Mouse (Mus musculus): Measurements from ENCODE around the gene Inka1. TPM values are rescaled to one million over a fixed set of nuclear protein-coding genes. Genes with fewer than 3 reads are reported as not detected.
A peak's percentile ranks its signal among the peaks of the same experiment; 100 is the strongest.

The Inka1 gene
- polyA plus RNA-seq, 1 experiment from 2014 or later, result 42.7 TPM

GRCm38 (mm10) chr9:108008041-108008440, 22.4 kb upstream of the Inka1 start:
- no peak overlapping the region for H3K9ac ChIP-seq (ENCODE audit: low read length)
- H3K27me3 ChIP-seq (ENCODE audit: control insufficient read depth, insufficient read depth, low read length), result no peaks in the 10 kb centered on the region
- H3K4me1 ChIP-seq (ENCODE audit: control insufficient read depth, insufficient read depth, low read length), result peaks cover 11% of the 10 kb centered on the region; the same call in 1 of the 2 replicates
- no peak for ATAC-seq (ENCODE audit: insufficient read depth, low FRiP score)
- 79% methylated on average over 5 of the region's 5 CpGs for WGBS
- H3K36me3 ChIP-seq (ENCODE audit: control insufficient read depth, insufficient read depth, low read length), result no peaks in the 10 kb centered on the region
- no peaks in the 10 kb centered on the region for H3K9me3 ChIP-seq (replicated peaks; ENCODE audit: control insufficient read depth, low read length)
- no peak overlapping the region for H3K4me3 ChIP-seq (replicated peaks; ENCODE audit: low read length)
- H3K4me2 ChIP-seq (ENCODE audit: low read depth, low read length), result no peak overlapping the region
- H3K27ac ChIP-seq (ENCODE audit: low read length), result no peak overlapping the region

DNA sequence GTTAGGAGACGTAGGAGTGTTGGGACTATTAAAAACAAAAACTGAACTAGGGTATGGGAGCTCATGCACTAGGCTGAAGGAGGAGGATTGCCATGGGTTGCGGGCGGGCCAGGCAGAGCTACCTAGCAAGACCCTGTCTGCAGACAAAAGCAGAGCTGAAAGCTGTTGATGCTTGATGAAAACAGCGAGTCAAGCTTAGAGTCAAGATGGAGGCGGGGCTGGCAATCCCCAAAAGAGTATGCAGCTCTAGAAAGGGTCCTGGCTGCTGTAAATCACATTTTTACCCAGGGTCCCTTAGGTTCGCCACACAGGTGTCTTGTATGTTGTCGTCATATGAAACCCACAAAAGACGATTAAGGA, 17.8 kb upstream of the Inka1 start:
- Histone ChIP-seq H3K27ac (ENCODE audit: low read length) (peak overlapping the region; percentile 91; the same call in 1 of the 2 replicates), H3K4me1 (ENCODE audit: control insufficient read depth, insufficient read depth, low read length) (peaks cover 11% of the 10 kb centered on the region; the same call in 1 of the 2 replicates), H3K27me3 (ENCODE audit: control insufficient read depth, insufficient read depth, low read length) (no peaks in the 10 kb centered on the region), H3K4me3 (replicated peaks; ENCODE audit: low read length) (peak overlapping the region; percentile 85), H3K9me3 (replicated peaks; ENCODE audit: control insufficient read depth, low read length) (no peaks in the 10 kb centered on the region), H3K9ac (ENCODE audit: low read length) (peak overlapping the region; percentile 99), H3K4me2 (ENCODE audit: low read depth, low read length) (peak overlapping the region; percentile 82), H3K36me3 (ENCODE audit: control insufficient read depth, insufficient read depth, low read length) (no peaks in the 10 kb centered on the region)
- ATAC-seq (ENCODE audit: insufficient read depth, low FRiP score), result no peak
- 12% methylated on average over 8 of the region's 8 CpGs for WGBS

DNA sequence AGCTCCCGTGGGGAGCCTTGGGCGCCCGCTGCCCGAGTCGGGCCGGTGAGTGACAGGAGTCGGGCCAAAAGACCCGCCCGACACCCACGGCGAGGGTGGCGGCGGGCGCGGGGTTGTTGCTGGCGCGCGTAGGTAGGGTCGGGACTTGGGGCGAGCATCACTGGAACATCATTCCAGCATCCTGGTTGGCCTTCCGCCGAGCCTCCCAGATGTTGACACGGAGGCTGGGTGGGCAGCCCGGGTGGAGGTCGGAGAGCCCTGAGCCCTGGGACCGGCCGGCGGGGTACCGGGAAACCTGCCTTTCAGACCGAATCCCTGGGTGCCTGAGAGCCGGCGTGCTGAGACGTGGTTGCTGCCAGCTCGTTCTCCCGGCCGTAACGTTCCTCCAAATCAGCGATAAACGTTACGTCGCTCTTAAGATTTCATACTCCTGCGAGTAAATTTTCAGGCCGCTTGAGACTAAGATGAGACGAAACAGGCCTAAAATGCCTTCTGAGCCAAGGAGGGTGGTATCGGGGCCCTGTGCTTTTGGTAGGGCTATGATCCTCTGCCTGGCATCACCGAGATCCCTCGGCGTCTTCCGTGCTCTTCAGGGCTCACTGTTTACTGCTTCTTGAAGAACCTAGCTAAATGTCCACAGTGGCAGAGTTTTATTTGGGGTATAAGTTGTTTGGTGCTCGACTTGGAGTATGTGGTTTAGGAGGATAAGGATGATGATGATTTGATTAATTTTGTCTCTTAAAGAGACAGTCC, 17.3 kb upstream of the Inka1 start:
- Histone ChIP-seq H3K36me3 (ENCODE audit: control insufficient read depth, insufficient read depth, low read length) (no peaks in the 10 kb centered on the region), H3K4me1 (ENCODE audit: control insufficient read depth, insufficient read depth, low read length) (peaks cover 11% of the 10 kb centered on the region; the same call in 1 of the 2 replicates), H3K9ac (ENCODE audit: low read length) (peak overlapping the region; percentile 99), H3K9me3 (replicated peaks; ENCODE audit: control insufficient read depth, low read length) (no peaks in the 10 kb centered on the region), H3K27ac (ENCODE audit: low read length) (peak overlapping the region; percentile 91), H3K4me3 (replicated peaks; ENCODE audit: low read length) (peak overlapping the region; percentile 85), H3K27me3 (ENCODE audit: control insufficient read depth, insufficient read depth, low read length) (no peaks in the 10 kb centered on the region), H3K4me2 (ENCODE audit: low read depth, low read length) (peak overlapping the region; percentile 82)
- under 1% methylated on average over 50 of the region's 50 CpGs for WGBS
- ATAC-seq (ENCODE audit: insufficient read depth, low FRiP score), result peak; percentile 6

- Histone ChIP-seq H3K4me2 (ENCODE audit: low read depth, low read length) (peak within 1 kb of the TSS; percentile 92), H3K4me3 (replicated peaks; ENCODE audit: low read length) (peak within 1 kb of the TSS; percentile 85), H3K36me3 (ENCODE audit: control insufficient read depth, insufficient read depth, low read length) (no peaks in the 10 kb centered on the region), H3K27ac (ENCODE audit: low read length) (peak within 1 kb of the TSS; percentile 91), H3K27me3 (ENCODE audit: control insufficient read depth, insufficient read depth, low read length) (no peaks in the 10 kb centered on the region), H3K9ac (ENCODE audit: low read length) (peak within 1 kb of the TSS; percentile 99), H3K4me1 (ENCODE audit: control insufficient read depth, insufficient read depth, low read length) (peaks cover 11% of the 10 kb centered on the region; the same call in 1 of the 2 replicates), H3K9me3 (replicated peaks; ENCODE audit: control insufficient read depth, low read length) (no peaks in the 10 kb centered on the region)
- under 1% methylated on average over 51 of the region's 51 CpGs for WGBS
- ATAC-seq (ENCODE audit: insufficient read depth, low FRiP score), result peak; percentile 100
These were observed 16.5 kb upstream of the Inka1 start, which contains the start of gene Ip6k1 for GRCm38 (mm10) chr9:108001922-108002770. Gene Ip6k1, plus strand, starts transcription at chr9:108002501.

DNA sequence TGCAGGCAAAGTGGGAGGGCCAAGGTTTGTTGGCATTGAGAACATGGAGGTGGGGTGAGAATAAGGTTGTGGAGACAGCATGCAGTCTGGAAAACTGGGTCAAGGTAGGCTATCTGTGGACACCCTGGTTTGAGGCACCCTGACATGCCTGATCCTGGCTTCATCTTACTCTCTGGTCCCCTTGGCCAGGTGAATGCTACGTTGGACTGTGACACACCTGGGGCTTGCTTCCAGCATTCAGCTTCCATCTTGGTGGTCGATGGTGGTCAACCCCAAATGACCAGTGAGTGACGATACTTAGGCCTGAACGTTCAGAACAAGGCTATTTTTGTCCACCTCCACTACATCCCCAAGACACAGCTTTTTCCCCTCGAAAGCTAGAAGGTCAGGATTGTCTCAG, 10.4 kb upstream of the Inka1 start, which contains the start of gene Gm20662:
Gene Gm20662, plus strand, starts transcription at position 301 of the 400 bp plus-strand sequence.
- H3K9me3 ChIP-seq (replicated peaks; ENCODE audit: control insufficient read depth, low read length), result no peaks in the 10 kb centered on the region
- H3K36me3 ChIP-seq (ENCODE audit: control insufficient read depth, insufficient read depth, low read length), result no peaks in the 10 kb centered on the region
- WGBS, result 91% methylated on average over 5 of the region's 5 CpGs

DNA sequence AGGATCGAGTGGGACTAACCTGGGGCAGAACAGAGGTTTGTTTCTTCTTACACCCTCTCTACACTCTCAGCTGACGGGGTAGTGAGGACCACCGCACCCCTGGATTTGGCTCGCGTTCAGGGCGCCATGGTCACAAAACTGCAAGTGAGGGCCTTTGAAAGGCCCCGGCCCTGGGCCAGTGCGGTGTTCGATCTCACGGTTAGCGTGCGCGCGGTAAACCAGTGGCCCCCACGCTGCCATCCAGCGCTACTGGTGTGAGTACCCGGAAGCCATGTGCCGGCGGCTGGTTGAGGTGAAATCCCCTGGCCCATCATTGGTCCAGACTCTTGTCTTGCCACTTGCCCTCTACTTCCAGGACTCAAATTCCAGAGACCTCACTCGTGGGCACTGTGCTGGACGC, 9.8 kb upstream of the Inka1 start:
- H3K27me3 ChIP-seq (ENCODE audit: control insufficient read depth, insufficient read depth, low read length), result no peaks in the 10 kb centered on the region
- no peak overlapping the region for H3K27ac ChIP-seq (ENCODE audit: low read length)
- no peaks in the 10 kb centered on the region for H3K4me1 ChIP-seq (ENCODE audit: control insufficient read depth, insufficient read depth, low read length)
- no peaks in the 10 kb centered on the region for H3K9me3 ChIP-seq (replicated peaks; ENCODE audit: control insufficient read depth, low read length)
- no peaks in the 10 kb centered on the region for H3K36me3 ChIP-seq (ENCODE audit: control insufficient read depth, insufficient read depth, low read length)
- ATAC-seq (ENCODE audit: insufficient read depth, low FRiP score), result no peak
- no peak overlapping the region for H3K4me3 ChIP-seq (replicated peaks; ENCODE audit: low read length)
- 91% methylated on average over 21 of the region's 21 CpGs for WGBS
- H3K9ac ChIP-seq (ENCODE audit: low read length), result no peak overlapping the region
- no peak overlapping the region for H3K4me2 ChIP-seq (ENCODE audit: low read depth, low read length)

More for the DNA sequence above, 10.4 kb upstream of the Inka1 start, which contains the start of gene Gm20662:
- H3K27ac ChIP-seq (ENCODE audit: low read length), result no peak within 1 kb of the TSS
- no peak for ATAC-seq (ENCODE audit: insufficient read depth, low FRiP score)
- H3K27me3 ChIP-seq (ENCODE audit: control insufficient read depth, insufficient read depth, low read length), result no peaks in the 10 kb centered on the region
- H3K4me3 ChIP-seq (replicated peaks; ENCODE audit: low read length), result no peak within 1 kb of the TSS
- H3K4me2 ChIP-seq (ENCODE audit: low read depth, low read length), result no peak within 1 kb of the TSS
- no peak within 1 kb of the TSS for H3K9ac ChIP-seq (ENCODE audit: low read length)
- no peaks in the 10 kb centered on the region for H3K4me1 ChIP-seq (ENCODE audit: control insufficient read depth, insufficient read depth, low read length)

DNA sequence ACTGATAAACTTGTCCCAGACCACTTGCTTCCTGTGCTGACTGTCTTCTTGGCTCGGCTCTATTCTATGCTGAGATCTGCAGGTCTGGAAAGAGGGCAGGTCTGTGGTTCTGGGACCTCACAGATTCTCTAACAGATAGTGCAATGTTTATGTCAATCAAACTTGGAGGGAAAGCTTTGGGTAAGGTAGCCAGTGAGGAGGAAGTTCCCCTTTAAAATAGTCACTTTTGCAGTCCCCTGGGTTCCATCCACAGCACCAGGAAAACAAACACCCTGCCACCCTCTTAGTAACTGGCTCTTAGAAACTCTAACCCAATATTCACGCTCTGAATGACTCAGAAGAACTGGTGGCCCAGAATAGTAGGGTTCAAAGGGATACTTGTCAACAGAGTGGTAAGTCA, 8.8 kb upstream of the Inka1 start:
- Histone ChIP-seq H3K36me3 (ENCODE audit: control insufficient read depth, insufficient read depth, low read length) (no peaks in the 10 kb centered on the region), H3K4me2 (ENCODE audit: low read depth, low read length) (no peak overlapping the region), H3K9me3 (replicated peaks; ENCODE audit: control insufficient read depth, low read length) (no peaks in the 10 kb centered on the region), H3K4me3 (replicated peaks; ENCODE audit: low read length) (no peak overlapping the region), H3K9ac (ENCODE audit: low read length) (no peak overlapping the region), H3K27ac (ENCODE audit: low read length) (no peak overlapping the region), H3K27me3 (ENCODE audit: control insufficient read depth, insufficient read depth, low read length) (no peaks in the 10 kb centered on the region), H3K4me1 (ENCODE audit: control insufficient read depth, insufficient read depth, low read length) (no peaks in the 10 kb centered on the region)
- 53% methylated on average over 2 of the region's 2 CpGs for WGBS
- no peak for ATAC-seq (ENCODE audit: insufficient read depth, low FRiP score)

- Histone ChIP-seq H3K27ac (ENCODE audit: low read length) (no peak overlapping the region), H3K4me1 (ENCODE audit: control insufficient read depth, insufficient read depth, low read length) (no peaks in the 10 kb centered on the region), H3K4me3 (replicated peaks; ENCODE audit: low read length) (no peak overlapping the region), H3K36me3 (ENCODE audit: control insufficient read depth, insufficient read depth, low read length) (no peaks in the 10 kb centered on the region), H3K4me2 (ENCODE audit: low read depth, low read length) (no peak overlapping the region), H3K27me3 (ENCODE audit: control insufficient read depth, insufficient read depth, low read length) (no peaks in the 10 kb centered on the region), H3K9ac (ENCODE audit: low read length) (no peak overlapping the region), H3K9me3 (replicated peaks; ENCODE audit: control insufficient read depth, low read length) (no peaks in the 10 kb centered on the region)
- no peak for ATAC-seq (ENCODE audit: insufficient read depth, low FRiP score)
- WGBS, result 86% methylated on average over 11 of the region's 11 CpGs
These were observed 7.3 kb upstream of the Inka1 start for GRCm38 (mm10) chr9:107993013-107993412.

DNA sequence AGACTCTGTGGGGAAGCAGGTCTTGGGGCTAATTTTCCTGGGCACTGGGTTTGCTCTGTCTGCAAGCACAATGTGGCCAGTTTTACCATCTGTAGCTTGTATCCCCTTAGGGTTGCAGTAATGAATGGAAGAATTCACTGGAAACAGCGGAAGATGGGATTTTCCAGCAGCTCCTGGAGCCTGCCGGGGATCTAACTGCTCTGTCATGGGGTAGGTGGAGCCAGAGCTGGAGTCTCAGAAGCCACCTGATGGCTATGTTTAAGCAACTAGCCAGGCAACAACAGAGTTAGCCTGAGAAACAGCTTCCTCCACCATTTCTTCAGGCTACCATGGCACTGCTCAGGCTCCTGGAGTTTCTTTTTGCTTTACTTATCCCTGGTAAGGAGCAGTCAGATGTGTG, 6.5 kb upstream of the Inka1 start, which contains the start of gene Cdhr4:
Gene Cdhr4, plus strand, starts transcription at position 301 of the 400 bp plus-strand sequence.
- H3K4me2 ChIP-seq (ENCODE audit: low read depth, low read length), result no peak within 1 kb of the TSS
- no peaks in the 10 kb centered on the region for H3K27me3 ChIP-seq (ENCODE audit: control insufficient read depth, insufficient read depth, low read length)
- 50% methylated on average over 2 of the region's 2 CpGs for WGBS
- no peaks in the 10 kb centered on the region for H3K9me3 ChIP-seq (replicated peaks; ENCODE audit: control insufficient read depth, low read length)
- no peak within 1 kb of the TSS for H3K9ac ChIP-seq (ENCODE audit: low read length)
- H3K36me3 ChIP-seq (ENCODE audit: control insufficient read depth, insufficient read depth, low read length), result no peaks in the 10 kb centered on the region
- no peak for ATAC-seq (ENCODE audit: insufficient read depth, low FRiP score)
- H3K27ac ChIP-seq (ENCODE audit: low read length), result no peak within 1 kb of the TSS
- H3K4me1 ChIP-seq (ENCODE audit: control insufficient read depth, insufficient read depth, low read length), result no peaks in the 10 kb centered on the region
- H3K4me3 ChIP-seq (replicated peaks; ENCODE audit: low read length), result no peak within 1 kb of the TSS
